Mouse (Mus musculus) embryonic facial prominence, embryonic 15.5 days (tissue): ENCODE data around the gene Rnf187. TPM values are rescaled to one million over a fixed set of nuclear protein-coding genes. Genes with fewer than 3 reads are reported as not detected.

ENCODE experiments used
- ATAC-seq: fragments of 200-750 bp; cut with Nextera tagmentation; 2 replicates; pipeline ENCODE4 v1.8.0; 2017; ENCODE audit warnings: low read depth, moderate TSS enrichment; ENCODE audit not compliant: insufficient number of reproducible peaks, low FRiP score, low TSS enrichment
- H3K27ac ChIP-seq: fragments of 300-500 bp; sonication (generic); replicated peaks from 2 replicates; pipeline ENCODE4 v1.5.1; 2015; ENCODE audit warnings: mild to moderate bottlenecking, inconsistent platforms
- H3K27me3 ChIP-seq: fragments of 300-500 bp; sonication (generic); 2 replicates; pipeline ENCODE4 v1.6.1; 2015; ENCODE audit warnings: inconsistent platforms
- H3K36me3 ChIP-seq: fragments of 300-500 bp; sonication (generic); 2 replicates; pipeline ENCODE4 v1.6.1; 2015; ENCODE audit warnings: mild to moderate bottlenecking, inconsistent platforms
- H3K4me1 ChIP-seq: fragments of 300-500 bp; sonication (generic); 2 replicates; pipeline ENCODE4 v1.6.1; 2015; ENCODE audit warnings: inconsistent platforms
- H3K4me2 ChIP-seq: fragments of 300-500 bp; sonication (generic); replicated peaks from 2 replicates; pipeline ENCODE4 v1.6.1; 2015; ENCODE audit warnings: mild to moderate bottlenecking, inconsistent platforms
- H3K4me3 ChIP-seq: fragments of 300-500 bp; sonication (generic); replicated peaks from 2 replicates; pipeline ENCODE4 v1.5.1; 2015; ENCODE audit warnings: mild to moderate bottlenecking, inconsistent platforms
- H3K9ac ChIP-seq: fragments of 300-500 bp; sonication (generic); 2 replicates; pipeline ENCODE4 v1.6.1; 2015; ENCODE audit warnings: inconsistent platforms
- H3K9me3 ChIP-seq: fragments of 300-500 bp; sonication (generic); replicated peaks from 2 replicates; pipeline ENCODE4 v1.6.1; 2016; ENCODE audit warnings: inconsistent platforms
- WGBS: fragments of 180-500 bp; shearing (Covaris S2); methylation state at CpG from one replicate; pipeline ENCODE4 v1.1.7; 2015; 5-methylcytosine and 5-hydroxymethylcytosine counted together
- microRNA-seq: library from miRNA; unstranded; fragments of <30 nt; microRNA quantifications from one replicate; pipeline ENCODE4, GENCODE M21; 2016; ENCODE audit warnings: borderline number of aligned reads
- polyA plus RNA-seq: library from polyadenylated mRNA; unstranded; fragments of >200 nt; fragmentation: Nextera tagmentation; extraction: Ambion mirVana; gene quantifications from 2 replicates; pipeline ENCODE4 v1.2.1, GENCODE M21; 2015

The Rnf187 gene
- polyA plus RNA-seq, 1 experiment from 2014 or later, result 243 TPM

GRCm38 (mm10) chr11:58890511-58890910, 48.2 kb downstream of the Rnf187 start:
- H3K4me2 ChIP-seq, result no peak overlapping the region
- WGBS, result 87% methylated on average over 10 of the region's 10 CpGs
- H3K27ac ChIP-seq, result no peak overlapping the region
- no peaks in the 10 kb centered on the region for H3K4me1 ChIP-seq
- H3K9me3 ChIP-seq, result no peaks in the 10 kb centered on the region
- no peak for ATAC-seq
- H3K4me3 ChIP-seq, result no peak overlapping the region
- H3K27me3 ChIP-seq, result no peaks in the 10 kb centered on the region
- H3K36me3 ChIP-seq, result peaks cover 53% of the 10 kb centered on the region
- H3K9ac ChIP-seq, result no peak overlapping the region

- no peaks in the 10 kb centered on the region for H3K9me3 ChIP-seq
- no peaks in the 10 kb centered on the region for H3K27me3 ChIP-seq
- no peak for ATAC-seq
- no peaks in the 10 kb centered on the region for H3K4me1 ChIP-seq
- peaks cover 40% of the 10 kb centered on the region for H3K36me3 ChIP-seq
- H3K27ac ChIP-seq, result no peak overlapping the region
- WGBS, result 81% methylated on average over 8 of the region's 8 CpGs
- H3K4me3 ChIP-seq, result no peak overlapping the region
- no peak overlapping the region for H3K4me2 ChIP-seq
- H3K9ac ChIP-seq, result no peak overlapping the region
These were observed 55.0 kb downstream of the Rnf187 start for GRCm38 (mm10) chr11:58883756-58884155.

Small RNAs within 50 kb of the gene (microRNA-seq; reads per million reads assigned to microRNA genes)
- gene Gm44313, result not detected

Other genes with a start within 250 kb of the Rnf187 start
- gene Olfr319, start 239.8 kb downstream of the Rnf187 start, polyA plus RNA-seq, result not detected in 2 replicates
- not detected in 2 replicates for gene Olfr318, start 214.9 kb downstream of the Rnf187 start, polyA plus RNA-seq
- 0.11 TPM in 1 of 2 replicates, not detected in the other for gene Olfr317, start 199.7 kb downstream of the Rnf187 start, polyA plus RNA-seq
- gene Olfr316, start 186.2 kb downstream of the Rnf187 start, polyA plus RNA-seq, result 0.16 TPM in 1 of 2 replicates, not detected in the other
- gene Olfr315, start 165.7 kb downstream of the Rnf187 start, polyA plus RNA-seq, result not detected in 2 replicates
- gene Olfr314, start 156.0 kb downstream of the Rnf187 start, polyA plus RNA-seq, result not detected in 2 replicates
- 8.8 and 13.1 TPM in 2 replicates for gene Fam183b, start 137.0 kb downstream of the Rnf187 start, polyA plus RNA-seq
- 0.08 TPM in 1 of 2 replicates, not detected in the other for gene Olfr313, start 123.9 kb downstream of the Rnf187 start, polyA plus RNA-seq
- gene Olfr312, start 109.7 kb downstream of the Rnf187 start, polyA plus RNA-seq, result not detected in 2 replicates
- gene Olfr311, start 99.7 kb downstream of the Rnf187 start, polyA plus RNA-seq, result not detected in 2 replicates
- 7.3 and 10.0 TPM in 2 replicates for gene Gm12258, start 91.8 kb downstream of the Rnf187 start, polyA plus RNA-seq
- gene 2810021J22Rik, start 71.7 kb downstream of the Rnf187 start, polyA plus RNA-seq, result 7.1 and 7.2 TPM in 2 replicates
- 6.7 and 8.0 TPM in 2 replicates for gene Zfp39, start 34.7 kb downstream of the Rnf187 start, polyA plus RNA-seq
- gene Btnl10, start 21.0 kb downstream of the Rnf187 start, polyA plus RNA-seq, result not detected in 2 replicates
- gene Hist3h2ba, start 10.0 kb upstream of the Rnf187 start, polyA plus RNA-seq, result 43.6 and 55.8 TPM in 2 replicates
- 37.0 and 38.3 TPM in 2 replicates for gene Hist3h2a, start 15.8 kb upstream of the Rnf187 start, polyA plus RNA-seq
- 0.42 and 0.59 TPM in 2 replicates for gene Trim17, start 15.8 kb upstream of the Rnf187 start, polyA plus RNA-seq
- gene Trim11, start 39.2 kb upstream of the Rnf187 start, polyA plus RNA-seq, result 23.3 and 24.1 TPM in 2 replicates
- 2.4 and 3.5 TPM in 2 replicates for gene Obscn, start 197.5 kb upstream of the Rnf187 start, polyA plus RNA-seq
- 5.4 and 6.5 TPM in 2 replicates for gene Iba57, start 224.8 kb upstream of the Rnf187 start, polyA plus RNA-seq
- gene Gjc2, start 244.3 kb upstream of the Rnf187 start, polyA plus RNA-seq, result 0.52 and 0.74 TPM in 2 replicates